Mouse (Mus musculus): Measurements from ENCODE around the gene Wasf3. TPM values are rescaled to one million over a fixed set of nuclear protein-coding genes. Genes with fewer than 3 reads are reported as not detected.

The Wasf3 gene
- polyA plus RNA-seq, 1 experiment from 2014 or later: 0.50 TPM

GRCm38 (mm10) chr5:146453556-146453955 is 68.8 kb downstream of the Wasf3 start:
- ATAC-seq (ENCODE audit: low FRiP score, low TSS enrichment): no peak
- TF ChIP-seq EP300 (optimal IDR thresholded peaks at IDR 0.05) (no peak), CTCF (IDR thresholded peaks at IDR 0.05; ENCODE audit: low read depth) (no peak)
- no peaks in the 10 kb centered on the region for H3K4me1 ChIP-seq (replicated peaks; ENCODE audit: control insufficient read depth, insufficient read depth)

GRCm38 (mm10) chr5:146461612-146462011 is 76.8 kb downstream of the Wasf3 start:
- H3K36me3 ChIP-seq (ENCODE audit: control insufficient read depth, insufficient read depth, low read length): no peaks in the 10 kb centered on the region
- H3K27ac ChIP-seq (replicated peaks): no peak overlapping the region
- ATAC-seq (ENCODE audit: low FRiP score, low TSS enrichment): no peak
- no peaks in the 10 kb centered on the region for H3K9me3 ChIP-seq (ENCODE audit: control insufficient read depth, low read length)
- H3K4me2 ChIP-seq (replicated peaks; ENCODE audit: low read depth): no peak overlapping the region
- H3K4me3 ChIP-seq (ENCODE audit: low read depth, low read length): no peak overlapping the region
- TF ChIP-seq CTCF (IDR thresholded peaks at IDR 0.05; ENCODE audit: low read depth) (no peak), EP300 (optimal IDR thresholded peaks at IDR 0.05) (no peak)
- H3K9ac ChIP-seq (ENCODE audit: low read length): no peak overlapping the region
- DNase-seq (ENCODE audit: low spot score): no peak
- H3K4me1 ChIP-seq (replicated peaks; ENCODE audit: control insufficient read depth, insufficient read depth): no peaks in the 10 kb centered on the region
- no peaks in the 10 kb centered on the region for H3K27me3 ChIP-seq (ENCODE audit: control insufficient read depth, insufficient read depth, low read length)
- 72% methylated on average over 8 of the region's 8 CpGs for WGBS

More at GRCm38 (mm10) chr5:146453556-146453955, 68.8 kb downstream of the Wasf3 start:
- Histone ChIP-seq H3K9ac (ENCODE audit: low read length) (no peak overlapping the region), H3K36me3 (ENCODE audit: control insufficient read depth, insufficient read depth, low read length) (no peaks in the 10 kb centered on the region), H3K27me3 (ENCODE audit: control insufficient read depth, insufficient read depth, low read length) (no peaks in the 10 kb centered on the region), H3K4me2 (replicated peaks; ENCODE audit: low read depth) (no peak overlapping the region), H3K4me3 (ENCODE audit: low read depth, low read length) (no peak overlapping the region), H3K27ac (replicated peaks) (no peak overlapping the region), H3K9me3 (ENCODE audit: control insufficient read depth, low read length) (no peaks in the 10 kb centered on the region)
- DNase-seq (ENCODE audit: low spot score): no peak
- WGBS: 90% methylated on average over 6 of the region's 6 CpGs

GRCm38 (mm10) chr5:146466663-146467062 is 81.9 kb downstream of the Wasf3 start:
- TF ChIP-seq EP300 (optimal IDR thresholded peaks at IDR 0.05) (no peak), CTCF (IDR thresholded peaks at IDR 0.05; ENCODE audit: low read depth) (no peak)
- Histone ChIP-seq H3K9me3 (ENCODE audit: control insufficient read depth, low read length) (no peaks in the 10 kb centered on the region), H3K4me2 (replicated peaks; ENCODE audit: low read depth) (no peak overlapping the region), H3K27me3 (ENCODE audit: control insufficient read depth, insufficient read depth, low read length) (no peaks in the 10 kb centered on the region), H3K27ac (replicated peaks) (no peak overlapping the region), H3K4me3 (ENCODE audit: low read depth, low read length) (no peak overlapping the region), H3K4me1 (replicated peaks; ENCODE audit: control insufficient read depth, insufficient read depth) (no peaks in the 10 kb centered on the region), H3K9ac (ENCODE audit: low read length) (no peak overlapping the region), H3K36me3 (ENCODE audit: control insufficient read depth, insufficient read depth, low read length) (no peaks in the 10 kb centered on the region)
- 92% methylated on average over 19 of the region's 19 CpGs for WGBS
- no peak for ATAC-seq (ENCODE audit: low FRiP score, low TSS enrichment)
- DNase-seq (ENCODE audit: low spot score): no peak

GRCm38 (mm10) chr5:146468311-146468710 is 83.5 kb downstream of the Wasf3 start:
- Histone ChIP-seq H3K27me3 (ENCODE audit: control insufficient read depth, insufficient read depth, low read length) (no peaks in the 10 kb centered on the region), H3K27ac (replicated peaks) (no peak overlapping the region), H3K9ac (ENCODE audit: low read length) (no peak overlapping the region), H3K4me2 (replicated peaks; ENCODE audit: low read depth) (no peak overlapping the region), H3K9me3 (ENCODE audit: control insufficient read depth, low read length) (no peaks in the 10 kb centered on the region), H3K4me1 (replicated peaks; ENCODE audit: control insufficient read depth, insufficient read depth) (no peaks in the 10 kb centered on the region), H3K4me3 (ENCODE audit: low read depth, low read length) (no peak overlapping the region), H3K36me3 (ENCODE audit: control insufficient read depth, insufficient read depth, low read length) (no peaks in the 10 kb centered on the region)
- TF ChIP-seq CTCF (IDR thresholded peaks at IDR 0.05; ENCODE audit: low read depth) (no peak), EP300 (optimal IDR thresholded peaks at IDR 0.05) (no peak)
- DNase-seq (ENCODE audit: low spot score) (no peak), ATAC-seq (ENCODE audit: low FRiP score, low TSS enrichment) (no peak)
- WGBS: 93% methylated on average over 8 of the region's 9 CpGs

- 75% methylated on average over 9 of the region's 9 CpGs for WGBS
- Histone ChIP-seq H3K27ac (replicated peaks) (no peak overlapping the region), H3K27me3 (ENCODE audit: control insufficient read depth, insufficient read depth, low read length) (no peaks in the 10 kb centered on the region), H3K9ac (ENCODE audit: low read length) (no peak overlapping the region), H3K4me3 (ENCODE audit: low read depth, low read length) (no peak overlapping the region), H3K9me3 (ENCODE audit: control insufficient read depth, low read length) (no peaks in the 10 kb centered on the region), H3K36me3 (ENCODE audit: control insufficient read depth, insufficient read depth, low read length) (no peaks in the 10 kb centered on the region), H3K4me2 (replicated peaks; ENCODE audit: low read depth) (no peak overlapping the region), H3K4me1 (replicated peaks; ENCODE audit: control insufficient read depth, insufficient read depth) (no peaks in the 10 kb centered on the region)
- no peak for DNase-seq (ENCODE audit: low spot score)
- ATAC-seq (ENCODE audit: low FRiP score, low TSS enrichment): no peak
- no peak for TF ChIP-seq CTCF (IDR thresholded peaks at IDR 0.05; ENCODE audit: low read depth)
- no peak for TF ChIP-seq EP300 (optimal IDR thresholded peaks at IDR 0.05)
These were observed 86.0 kb downstream of the Wasf3 start for GRCm38 (mm10) chr5:146470821-146471220.

GRCm38 (mm10) chr5:146471311-146471710 is 86.5 kb downstream of the Wasf3 start:
- Histone ChIP-seq H3K4me1 (replicated peaks; ENCODE audit: control insufficient read depth, insufficient read depth) (no peaks in the 10 kb centered on the region), H3K27ac (replicated peaks) (no peak overlapping the region), H3K4me3 (ENCODE audit: low read depth, low read length) (no peak overlapping the region), H3K9me3 (ENCODE audit: control insufficient read depth, low read length) (no peaks in the 10 kb centered on the region), H3K36me3 (ENCODE audit: control insufficient read depth, insufficient read depth, low read length) (no peaks in the 10 kb centered on the region), H3K9ac (ENCODE audit: low read length) (no peak overlapping the region), H3K27me3 (ENCODE audit: control insufficient read depth, insufficient read depth, low read length) (no peaks in the 10 kb centered on the region), H3K4me2 (replicated peaks; ENCODE audit: low read depth) (no peak overlapping the region)
- no peak for DNase-seq (ENCODE audit: low spot score)
- no peak for ATAC-seq (ENCODE audit: low FRiP score, low TSS enrichment)
- 72% methylated on average over 5 of the region's 5 CpGs for WGBS
- TF ChIP-seq CTCF (IDR thresholded peaks at IDR 0.05; ENCODE audit: low read depth) (no peak), EP300 (optimal IDR thresholded peaks at IDR 0.05) (no peak)

Measured in stomach, postnatal 0 days (tissue).